Mouse (Mus musculus): ENCODE data around the gene Ttl. TPM values are rescaled to one million over a fixed set of nuclear protein-coding genes. Genes with fewer than 3 reads are reported as not detected.
A peak's percentile ranks its signal among the peaks of the same experiment; 100 is the strongest.

Ttl gene
- polyA plus RNA-seq, 1 experiment, result 6.4 TPM

GRCm38 (mm10) chr2:129057256-129057655 lies 8.5 kb upstream of the Ttl start:
- no peak overlapping the region for H3K27ac ChIP-seq (ENCODE audit: control insufficient read depth, insufficient read depth, low read length)
- no peaks in the 10 kb centered on the region for H3K4me1 ChIP-seq (replicated peaks; ENCODE audit: control insufficient read depth, insufficient read depth, low read length)
- no peak for DNase-seq
- no peak for TF ChIP-seq POLR2A (IDR thresholded peaks at IDR 0.05; ENCODE audit: control insufficient read depth, extremely low read depth, insufficient read depth, low read length, poor library complexity)
- no peak for TF ChIP-seq CTCF (IDR thresholded peaks at IDR 0.05; ENCODE audit: borderline replicate concordance, control insufficient read depth, extremely low read depth, insufficient read depth, low read length, poor library complexity)
- WGBS, result over 99% methylated on average over 8 of the region's 8 CpGs
- no peaks in the 10 kb centered on the region for H3K27me3 ChIP-seq (ENCODE audit: control insufficient read depth, insufficient read depth, low read length)
- no peaks in the 10 kb centered on the region for H3K36me3 ChIP-seq (ENCODE audit: control insufficient read depth, insufficient read depth, low read length)
- no peak overlapping the region for H3K4me3 ChIP-seq (ENCODE audit: control insufficient read depth, insufficient read depth, low read length)

GRCm38 (mm10) chr2:129057920-129058361 lies 7.8 kb upstream of the Ttl start:
- no peak for DNase-seq
- Histone ChIP-seq H3K27ac (ENCODE audit: control insufficient read depth, insufficient read depth, low read length) (no peak overlapping the region), H3K4me1 (replicated peaks; ENCODE audit: control insufficient read depth, insufficient read depth, low read length) (no peaks in the 10 kb centered on the region), H3K36me3 (ENCODE audit: control insufficient read depth, insufficient read depth, low read length) (no peaks in the 10 kb centered on the region), H3K4me3 (ENCODE audit: control insufficient read depth, insufficient read depth, low read length) (no peak overlapping the region), H3K27me3 (ENCODE audit: control insufficient read depth, insufficient read depth, low read length) (no peaks in the 10 kb centered on the region)
- 77% methylated on average over 6 of the region's 6 CpGs for WGBS
- TF ChIP-seq POLR2A (IDR thresholded peaks at IDR 0.05; ENCODE audit: control insufficient read depth, extremely low read depth, insufficient read depth, low read length, poor library complexity) (no peak), CTCF (IDR thresholded peaks at IDR 0.05; ENCODE audit: borderline replicate concordance, control insufficient read depth, extremely low read depth, insufficient read depth, low read length, poor library complexity) (no peak)

- Histone ChIP-seq H3K36me3 (ENCODE audit: control insufficient read depth, insufficient read depth, low read length) (no peaks in the 10 kb centered on the region), H3K27ac (ENCODE audit: control insufficient read depth, insufficient read depth, low read length) (no peak overlapping the region), H3K4me3 (ENCODE audit: control insufficient read depth, insufficient read depth, low read length) (no peak overlapping the region), H3K27me3 (ENCODE audit: control insufficient read depth, insufficient read depth, low read length) (no peaks in the 10 kb centered on the region), H3K4me1 (replicated peaks; ENCODE audit: control insufficient read depth, insufficient read depth, low read length) (peaks cover 5% of the 10 kb centered on the region)
- TF ChIP-seq CTCF (IDR thresholded peaks at IDR 0.05; ENCODE audit: borderline replicate concordance, control insufficient read depth, extremely low read depth, insufficient read depth, low read length, poor library complexity) (no peak), POLR2A (IDR thresholded peaks at IDR 0.05; ENCODE audit: control insufficient read depth, extremely low read depth, insufficient read depth, low read length, poor library complexity) (no peak)
- 89% methylated on average over 10 of the region's 10 CpGs for WGBS
- no peak for DNase-seq
Observed at GRCm38 (mm10) chr2:129061456-129062059, 4.2 kb upstream of the Ttl start.

- Histone ChIP-seq H3K27ac (ENCODE audit: control insufficient read depth, insufficient read depth, low read length) (no peak overlapping the region), H3K4me3 (ENCODE audit: control insufficient read depth, insufficient read depth, low read length) (peak overlapping the region; percentile 92), H3K36me3 (ENCODE audit: control insufficient read depth, insufficient read depth, low read length) (no peaks in the 10 kb centered on the region), H3K4me1 (replicated peaks; ENCODE audit: control insufficient read depth, insufficient read depth, low read length) (peaks cover 6% of the 10 kb centered on the region), H3K27me3 (ENCODE audit: control insufficient read depth, insufficient read depth, low read length) (no peaks in the 10 kb centered on the region)
- TF ChIP-seq CTCF (IDR thresholded peaks at IDR 0.05; ENCODE audit: borderline replicate concordance, control insufficient read depth, extremely low read depth, insufficient read depth, low read length, poor library complexity) (no peak), POLR2A (IDR thresholded peaks at IDR 0.05; ENCODE audit: control insufficient read depth, extremely low read depth, insufficient read depth, low read length, poor library complexity) (no peak)
- peak; percentile 50 for DNase-seq
- under 1% methylated on average over 20 of the region's 20 CpGs for WGBS
Observed at GRCm38 (mm10) chr2:129066326-129066725, 584 bp downstream of the Ttl start.

- H3K4me3 ChIP-seq (ENCODE audit: control insufficient read depth, insufficient read depth, low read length), result no peak overlapping the region
- no peaks in the 10 kb centered on the region for H3K27me3 ChIP-seq (ENCODE audit: control insufficient read depth, insufficient read depth, low read length)
- TF ChIP-seq POLR2A (IDR thresholded peaks at IDR 0.05; ENCODE audit: control insufficient read depth, extremely low read depth, insufficient read depth, low read length, poor library complexity), result no peak
- no peak for TF ChIP-seq CTCF (IDR thresholded peaks at IDR 0.05; ENCODE audit: borderline replicate concordance, control insufficient read depth, extremely low read depth, insufficient read depth, low read length, poor library complexity)
- H3K36me3 ChIP-seq (ENCODE audit: control insufficient read depth, insufficient read depth, low read length), result no peaks in the 10 kb centered on the region
- peaks cover 6% of the 10 kb centered on the region for H3K4me1 ChIP-seq (replicated peaks; ENCODE audit: control insufficient read depth, insufficient read depth, low read length)
- DNase-seq, result no peak
- no peak overlapping the region for H3K27ac ChIP-seq (ENCODE audit: control insufficient read depth, insufficient read depth, low read length)
- WGBS, result 95% methylated on average over 3 of the region's 3 CpGs
Observed at GRCm38 (mm10) chr2:129070296-129070695, 4.6 kb downstream of the Ttl start.

GRCm38 (mm10) chr2:129078313-129078712 lies 12.6 kb downstream of the Ttl start:
- DNase-seq, result peak; percentile 43
- 94% methylated on average over 3 of the region's 3 CpGs for WGBS
- TF ChIP-seq CTCF (IDR thresholded peaks at IDR 0.05; ENCODE audit: borderline replicate concordance, control insufficient read depth, extremely low read depth, insufficient read depth, low read length, poor library complexity), result no peak
- TF ChIP-seq POLR2A (IDR thresholded peaks at IDR 0.05; ENCODE audit: control insufficient read depth, extremely low read depth, insufficient read depth, low read length, poor library complexity), result no peak
- no peaks in the 10 kb centered on the region for H3K27me3 ChIP-seq (ENCODE audit: control insufficient read depth, insufficient read depth, low read length)
- H3K4me1 ChIP-seq (replicated peaks; ENCODE audit: control insufficient read depth, insufficient read depth, low read length), result no peaks in the 10 kb centered on the region
- H3K36me3 ChIP-seq (ENCODE audit: control insufficient read depth, insufficient read depth, low read length), result 0 out of 2 replicates have a peak, but pooled peaks cover 4% of the 10 kb centered on the region
- no peak overlapping the region for H3K27ac ChIP-seq (ENCODE audit: control insufficient read depth, insufficient read depth, low read length)
- no peak overlapping the region for H3K4me3 ChIP-seq (ENCODE audit: control insufficient read depth, insufficient read depth, low read length)
